Mouse (Mus musculus): ENCODE results near the gene Cav3.

GRCm38 (mm10) chr6:112488821-112489180 lies 29.5 kb downstream of the Cav3 start:
- no peak for TF ChIP-seq CTCF (IDR thresholded peaks at IDR 0.05; ENCODE audit: extremely low read depth, insufficient read depth, insufficient read length, insufficient replicate concordance)
- no peak for TF ChIP-seq POLR2A (IDR thresholded peaks at IDR 0.05; ENCODE audit: low read depth, low read length)

Measured in spleen, adult 2 months (tissue).